Mouse (Mus musculus) midbrain, embryonic 11.5 days (tissue): ENCODE data around the gene Mrnip. TPM values are rescaled to one million over a fixed set of nuclear protein-coding genes. Genes with fewer than 3 reads are reported as not detected.
A peak's percentile ranks its signal among the peaks of the same experiment; 100 is the strongest.

Experiments used
- ATAC-seq: fragments of 200-750 bp; cut with Nextera tagmentation; 2 replicates; pipeline ENCODE4 v1.8.0; 2017; ENCODE audit warnings: moderate TSS enrichment, moderate library complexity; ENCODE audit not compliant: low FRiP score
- DNase-seq: peaks from one replicate; pipeline ENCODE4 v3.0.0; 2015; ENCODE audit warnings: low spot score; ENCODE audit errors: missing footprints
- H3K27ac ChIP-seq: fragments of 300-500 bp; sonication (generic); 2 replicates; pipeline ENCODE4 v1.5.1; 2014; ENCODE audit warnings: low read depth, low read length
- H3K27me3 ChIP-seq: fragments of 300-500 bp; sonication (generic); 2 replicates; pipeline ENCODE4 v1.6.1; 2014; ENCODE audit warnings: mild to moderate bottlenecking, low read length, moderate library complexity, mixed read lengths; ENCODE audit not compliant: control insufficient read depth, insufficient read depth
- H3K36me3 ChIP-seq: fragments of 300-500 bp; sonication (generic); 2 replicates; pipeline ENCODE4 v1.6.1; 2014; ENCODE audit warnings: mild to moderate bottlenecking, low read length, moderate library complexity, mixed read lengths; ENCODE audit not compliant: control insufficient read depth, insufficient read depth
- H3K4me1 ChIP-seq: fragments of 300-500 bp; sonication (generic); 2 replicates; pipeline ENCODE4 v1.6.1; 2014; ENCODE audit warnings: low read length; ENCODE audit not compliant: control insufficient read depth, insufficient read depth
- H3K4me2 ChIP-seq: fragments of 300-500 bp; sonication (generic); 2 replicates; pipeline ENCODE4 v1.6.1; 2014; ENCODE audit warnings: mild to moderate bottlenecking, moderate library complexity
- H3K4me3 ChIP-seq: fragments of 300-500 bp; sonication (generic); 2 replicates; pipeline ENCODE4 v1.5.1; 2014; ENCODE audit warnings: low read depth, low read length
- H3K9ac ChIP-seq: fragments of 300-500 bp; sonication (generic); 2 replicates; pipeline ENCODE4 v1.6.1; 2014; ENCODE audit warnings: low read length
- H3K9me3 ChIP-seq: fragments of 300-500 bp; sonication (generic); 2 replicates; pipeline ENCODE4 v1.6.1; 2016; ENCODE audit warnings: low read length; ENCODE audit not compliant: control insufficient read depth
- WGBS: fragments of 180-500 bp; shearing (Covaris S2); extraction: QIAGEN DNeasy Blood & Tissue Kit; methylation state at CpG from one replicate; pipeline ENCODE4 v1.1.7; 2014; 5-methylcytosine and 5-hydroxymethylcytosine counted together
- polyA plus RNA-seq: library from polyadenylated mRNA; unstranded; fragments of >200 nt; fragmentation: Nextera tagmentation; extraction: Ambion mirVana; gene quantifications from 2 replicates; pipeline ENCODE4 v1.2.1, GENCODE M21; 2014

Mrnip gene
- polyA plus RNA-seq, 1 experiment from 2014 or later, result 20.0 TPM

- Histone ChIP-seq H3K27me3 (no peaks in the 10 kb centered on the region), H3K9ac (no peak overlapping the region), H3K4me2 (no peak overlapping the region), H3K36me3 (peaks cover 19% of the 10 kb centered on the region), H3K27ac (no peak overlapping the region), H3K9me3 (no peaks in the 10 kb centered on the region), H3K4me3 (no peak overlapping the region), H3K4me1 (no peaks in the 10 kb centered on the region)
- DNase-seq (no peak), ATAC-seq (no peak)
- WGBS, result 92% methylated on average over 3 of the region's 3 CpGs
Observed at GRCm38 (mm10) chr11:50145529-50145928, 28.7 kb upstream of the Mrnip start.

- no peak overlapping the region for H3K9ac ChIP-seq
- ATAC-seq (no peak), DNase-seq (peak; percentile 8)
- H3K27me3 ChIP-seq, result no peaks in the 10 kb centered on the region
- H3K4me3 ChIP-seq, result no peak overlapping the region
- H3K4me2 ChIP-seq, result no peak overlapping the region
- peaks cover 21% of the 10 kb centered on the region for H3K36me3 ChIP-seq
- H3K4me1 ChIP-seq, result no peaks in the 10 kb centered on the region
- 95% methylated on average over 13 of the region's 13 CpGs for WGBS
- no peak overlapping the region for H3K27ac ChIP-seq
- no peaks in the 10 kb centered on the region for H3K9me3 ChIP-seq
Observed at GRCm38 (mm10) chr11:50146121-50146520, 28.1 kb upstream of the Mrnip start.

- no peak for DNase-seq
- Histone ChIP-seq H3K4me2 (no peak overlapping the region), H3K27ac (no peak overlapping the region), H3K27me3 (no peaks in the 10 kb centered on the region), H3K4me1 (no peaks in the 10 kb centered on the region), H3K36me3 (peaks cover 24% of the 10 kb centered on the region), H3K4me3 (no peak overlapping the region), H3K9ac (no peak overlapping the region), H3K9me3 (no peaks in the 10 kb centered on the region)
- WGBS, result 89% methylated on average over 9 of the region's 9 CpGs
- no peak for ATAC-seq
Observed at GRCm38 (mm10) chr11:50147267-50147957, 26.8 kb upstream of the Mrnip start.

- H3K4me3 ChIP-seq, result no peak overlapping the region
- H3K27me3 ChIP-seq, result no peaks in the 10 kb centered on the region
- ATAC-seq, result no peak
- no peaks in the 10 kb centered on the region for H3K9me3 ChIP-seq
- no peaks in the 10 kb centered on the region for H3K4me1 ChIP-seq
- peaks cover 28% of the 10 kb centered on the region for H3K36me3 ChIP-seq
- H3K27ac ChIP-seq, result no peak overlapping the region
- no peak overlapping the region for H3K9ac ChIP-seq
- WGBS, result 93% methylated on average over 11 of the region's 11 CpGs
- DNase-seq, result no peak
- no peak overlapping the region for H3K4me2 ChIP-seq
Observed at GRCm38 (mm10) chr11:50147958-50148476, 26.2 kb upstream of the Mrnip start.

- no peak overlapping the region for H3K9ac ChIP-seq
- no peaks in the 10 kb centered on the region for H3K27me3 ChIP-seq
- no peak for DNase-seq
- WGBS, result 88% methylated on average over 7 of the region's 7 CpGs
- no peak overlapping the region for H3K4me2 ChIP-seq
- H3K36me3 ChIP-seq, result peaks cover 30% of the 10 kb centered on the region
- H3K27ac ChIP-seq, result no peak overlapping the region
- no peaks in the 10 kb centered on the region for H3K4me1 ChIP-seq
- no peak for ATAC-seq
- H3K4me3 ChIP-seq, result no peak overlapping the region
- no peaks in the 10 kb centered on the region for H3K9me3 ChIP-seq
Observed at GRCm38 (mm10) chr11:50149200-50149599, 25.0 kb upstream of the Mrnip start.

GRCm38 (mm10) chr11:50149603-50150150 lies 24.6 kb upstream of the Mrnip start:
- no peak for ATAC-seq
- H3K9ac ChIP-seq, result no peak overlapping the region
- H3K4me1 ChIP-seq, result no peaks in the 10 kb centered on the region
- H3K4me2 ChIP-seq, result no peak overlapping the region
- no peaks in the 10 kb centered on the region for H3K9me3 ChIP-seq
- peaks cover 30% of the 10 kb centered on the region for H3K36me3 ChIP-seq
- no peaks in the 10 kb centered on the region for H3K27me3 ChIP-seq
- no peak for DNase-seq
- H3K4me3 ChIP-seq, result no peak overlapping the region
- H3K27ac ChIP-seq, result no peak overlapping the region
- 93% methylated on average over 9 of the region's 9 CpGs for WGBS

- Histone ChIP-seq H3K36me3 (peaks cover 33% of the 10 kb centered on the region), H3K4me2 (no peak overlapping the region), H3K4me3 (no peak overlapping the region), H3K9me3 (no peaks in the 10 kb centered on the region), H3K4me1 (no peaks in the 10 kb centered on the region), H3K9ac (no peak overlapping the region), H3K27ac (no peak overlapping the region), H3K27me3 (no peaks in the 10 kb centered on the region)
- ATAC-seq (no peak), DNase-seq (no peak)
- 83% methylated on average over 3 of the region's 3 CpGs for WGBS
Observed at GRCm38 (mm10) chr11:50151374-50151773, 22.9 kb upstream of the Mrnip start.

- H3K4me3 ChIP-seq, result no peak overlapping the region
- no peak overlapping the region for H3K4me2 ChIP-seq
- ATAC-seq, result no peak
- no peaks in the 10 kb centered on the region for H3K27me3 ChIP-seq
- H3K27ac ChIP-seq, result no peak overlapping the region
- H3K9me3 ChIP-seq, result no peaks in the 10 kb centered on the region
- H3K9ac ChIP-seq, result no peak overlapping the region
- no peaks in the 10 kb centered on the region for H3K4me1 ChIP-seq
- WGBS, result 75% methylated on average over 9 of the region's 9 CpGs
- no peak for DNase-seq
- peaks cover 36% of the 10 kb centered on the region for H3K36me3 ChIP-seq
Observed at GRCm38 (mm10) chr11:50154166-50154565, 20.1 kb upstream of the Mrnip start.

- no peaks in the 10 kb centered on the region for H3K4me1 ChIP-seq
- H3K4me2 ChIP-seq, result no peak overlapping the region
- H3K27me3 ChIP-seq, result no peaks in the 10 kb centered on the region
- WGBS, result 93% methylated on average over 12 of the region's 12 CpGs
- no peak overlapping the region for H3K9ac ChIP-seq
- no peaks in the 10 kb centered on the region for H3K9me3 ChIP-seq
- peaks cover 31% of the 10 kb centered on the region for H3K36me3 ChIP-seq
- no peak overlapping the region for H3K27ac ChIP-seq
- DNase-seq, result no peak
- no peak for ATAC-seq
- no peak overlapping the region for H3K4me3 ChIP-seq
Observed at GRCm38 (mm10) chr11:50154777-50155520, 19.3 kb upstream of the Mrnip start.
